Mouse (Mus musculus) activated CD4-positive, CD25-positive, alpha-beta regulatory T cell (primary cell): ENCODE data around the gene Tmppe. TPM values are rescaled to one million over a fixed set of nuclear protein-coding genes. Genes with fewer than 3 reads are reported as not detected.

ENCODE experiments used
- polyA plus RNA-seq, 2 experiments: library from polyadenylated mRNA; unstranded; fragments of 100-300 nt; shearing (Covaris generic); gene quantifications; one replicate each; pipeline ENCODE4 v1.2.1; 2017

Gene Tmppe
- 10 to 100 TPM; 16.1 to 20.8 TPM for polyA plus RNA-seq

DNA sequence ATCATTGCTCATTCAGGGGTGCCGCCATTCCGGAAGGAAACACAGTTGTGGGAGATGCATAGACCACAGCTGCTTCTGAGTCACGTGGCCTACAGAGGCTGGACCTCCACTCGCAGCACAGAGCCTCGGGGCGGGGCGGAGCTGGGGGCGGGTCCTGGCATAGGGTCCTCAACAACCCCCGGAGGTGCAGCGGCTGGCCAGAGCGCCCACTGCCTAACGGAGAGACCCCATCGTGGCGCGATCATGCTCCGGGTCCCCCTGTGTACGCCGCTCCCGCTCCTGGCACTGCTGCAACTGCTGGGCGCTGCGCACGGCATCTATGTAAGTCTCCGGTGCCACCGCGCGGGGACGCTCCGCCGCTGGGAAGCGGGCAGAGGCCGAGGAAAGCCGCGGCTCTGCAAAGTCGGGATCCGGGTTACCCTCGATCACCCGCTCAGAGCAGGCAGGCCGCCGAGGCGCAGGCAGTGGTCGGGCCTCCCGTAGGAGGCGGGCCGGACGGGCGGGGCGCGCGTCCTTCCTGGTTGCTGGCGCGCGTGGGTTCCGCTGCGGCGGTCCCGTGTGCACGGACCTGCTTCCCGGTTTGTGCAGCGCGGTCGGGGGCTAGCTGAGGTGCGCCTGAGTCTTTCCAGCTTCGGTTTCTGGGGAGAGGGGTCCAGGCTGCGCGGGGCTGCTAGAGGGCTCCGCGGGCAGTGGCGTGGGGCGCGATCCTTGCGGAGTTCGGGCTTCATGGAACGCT is at the start of gene Tmppe, which contains the start of gene Glb1:
Tmppe (plus strand) TSS at position 157 of the 736 bp plus-strand sequence.
Glb1 (plus strand) TSS at position 128 of the 736 bp plus-strand sequence.

DNA sequence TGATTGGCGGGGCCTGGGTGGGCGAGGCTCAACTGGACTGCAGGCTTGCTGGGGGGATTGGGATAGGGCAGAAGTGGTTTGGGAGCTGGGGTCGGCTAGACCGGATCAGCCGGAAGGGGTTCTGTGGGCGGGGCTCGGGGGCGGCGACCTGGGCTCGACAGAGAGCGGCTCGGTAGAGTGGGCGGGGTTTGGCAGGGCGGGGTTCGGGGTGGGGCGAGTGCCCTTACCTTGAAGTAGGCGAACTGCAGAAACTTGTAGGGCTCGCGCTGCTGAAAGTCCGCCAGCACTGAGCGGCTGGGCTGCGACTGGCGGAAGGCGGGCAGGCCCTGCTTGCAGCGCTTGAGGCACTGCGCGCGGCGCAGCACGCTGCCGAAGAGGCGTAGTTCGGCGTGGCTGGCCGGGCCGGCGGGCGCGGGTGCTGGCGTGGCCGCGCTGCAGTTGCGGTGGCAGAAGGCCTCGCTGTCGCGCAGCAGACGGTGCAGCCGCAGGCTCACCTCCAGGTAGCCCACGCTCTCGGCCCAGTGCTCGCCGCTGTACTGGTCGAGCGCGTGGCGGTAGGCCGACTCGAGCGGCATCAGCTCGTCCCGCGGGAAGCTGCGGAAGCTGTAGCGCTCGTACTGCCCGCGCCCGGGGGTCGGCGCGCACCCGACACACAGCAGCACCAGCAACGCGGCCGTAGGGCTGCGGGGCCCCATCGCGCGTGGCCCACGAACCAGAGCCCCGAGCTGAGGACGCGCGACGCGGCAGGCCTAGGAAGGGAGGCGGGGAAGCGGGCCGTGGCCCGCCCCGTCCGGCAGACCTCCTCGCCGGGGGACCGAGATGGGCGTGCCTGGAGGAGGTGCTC is 10.8 kb upstream of the Tmppe start, which contains the start of gene Crtap:
Crtap (minus strand) TSS at position 771 of the 844 bp plus-strand sequence.

Other genes starting within 250 kb of the Tmppe start
- gene Bcl2a1c, start 71.0 kb upstream of the Tmppe start, polyA plus RNA-seq: 1 to 10 TPM; 3.3 to 7.3 TPM
- gene Crtap, start 10.4 kb upstream of the Tmppe start, polyA plus RNA-seq: 10 to 100 TPM; 17.3 to 20.9 TPM
- 10 to 100 TPM; 37.2 to 53.8 TPM for gene Glb1, start within 50 bp of the Tmppe start, polyA plus RNA-seq
- gene Ccr4, start 103.8 kb downstream of the Tmppe start, polyA plus RNA-seq: 10 to 100 TPM; 13.1 to 80.6 TPM
- not detected for gene C130032M10Rik, start 114.6 kb downstream of the Tmppe start, polyA plus RNA-seq
- under 1 TPM in 1 of 2 experiments, not detected in 1; 0.12 TPM for gene Trim71, start 163.3 kb downstream of the Tmppe start, polyA plus RNA-seq
- 10 to 100 TPM; 48.2 to 51.3 TPM for gene Cnot10, start 239.1 kb downstream of the Tmppe start, polyA plus RNA-seq